Mouse (Mus musculus) ovary, adult 18-20 months (tissue): Measurements from ENCODE around the gene Dag1.

Experiments
- DNase-seq: peaks from one replicate; pipeline ENCODE4 v3.0.0; 2022; ENCODE audit warnings: low spot score, mixed read lengths

The Dag1 gene

DNA sequence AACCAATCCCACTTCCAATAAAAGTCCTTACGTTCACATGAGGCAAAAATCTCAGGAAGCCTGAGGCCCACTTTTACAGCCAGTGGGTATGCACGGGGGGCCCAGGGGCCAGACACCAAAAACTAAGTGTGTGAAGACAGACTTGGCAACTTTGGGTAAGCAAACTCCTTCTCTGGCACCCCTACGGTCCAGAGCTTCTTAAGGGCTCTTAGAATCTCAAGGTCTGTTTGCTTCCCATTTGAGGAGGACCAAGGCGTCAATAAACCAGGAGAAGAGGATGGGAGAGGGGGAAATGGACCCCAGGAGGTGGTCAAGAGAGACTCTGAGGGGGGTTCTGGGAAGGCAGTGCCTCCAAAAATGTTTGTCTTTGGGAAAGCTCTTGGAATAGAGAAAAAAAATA is 9.7 kb upstream of the Dag1 start:
- DNase-seq = no peak

DNA sequence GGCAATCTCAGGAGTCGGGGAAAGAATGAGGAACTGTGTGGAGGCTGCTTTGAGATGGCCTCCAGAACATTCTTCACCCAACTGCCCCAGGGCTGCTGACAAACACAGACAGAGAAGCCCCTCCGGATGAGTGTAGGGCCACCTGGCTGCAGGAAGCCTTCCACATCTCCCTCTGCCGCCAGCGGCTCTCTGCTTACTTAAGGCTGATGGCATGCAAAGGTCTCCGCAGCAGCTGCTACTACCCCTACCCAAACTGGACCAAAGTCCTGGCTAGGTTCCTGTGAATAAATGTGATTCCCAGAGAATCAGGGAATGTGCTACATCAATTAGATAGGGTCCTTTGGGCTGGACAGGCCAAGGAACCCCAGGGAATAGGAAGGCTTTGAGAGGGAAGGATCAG is 8.9 kb upstream of the Dag1 start:
- no peak for DNase-seq

DNA sequence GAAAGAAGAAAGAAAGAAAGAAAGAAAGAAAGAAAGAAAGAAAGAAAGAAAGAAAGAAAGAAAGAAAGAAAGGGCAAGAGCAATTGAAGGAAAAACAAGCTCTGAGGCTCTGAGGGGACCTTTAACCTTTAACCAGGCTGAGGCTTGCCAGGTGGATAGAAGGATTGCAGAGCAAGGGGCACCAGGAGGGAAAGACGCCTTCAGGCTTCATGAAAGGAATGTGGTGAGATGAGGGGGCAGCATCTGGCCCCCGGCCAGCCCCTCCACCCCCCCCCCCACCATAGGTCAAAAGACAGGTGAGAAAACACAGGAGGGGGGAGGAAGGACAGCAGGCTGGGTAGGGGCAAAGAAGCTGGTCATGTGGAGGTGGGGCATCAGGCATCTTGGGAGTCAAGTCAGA is 8.2 kb upstream of the Dag1 start:
- DNase-seq = no peak

DNA sequence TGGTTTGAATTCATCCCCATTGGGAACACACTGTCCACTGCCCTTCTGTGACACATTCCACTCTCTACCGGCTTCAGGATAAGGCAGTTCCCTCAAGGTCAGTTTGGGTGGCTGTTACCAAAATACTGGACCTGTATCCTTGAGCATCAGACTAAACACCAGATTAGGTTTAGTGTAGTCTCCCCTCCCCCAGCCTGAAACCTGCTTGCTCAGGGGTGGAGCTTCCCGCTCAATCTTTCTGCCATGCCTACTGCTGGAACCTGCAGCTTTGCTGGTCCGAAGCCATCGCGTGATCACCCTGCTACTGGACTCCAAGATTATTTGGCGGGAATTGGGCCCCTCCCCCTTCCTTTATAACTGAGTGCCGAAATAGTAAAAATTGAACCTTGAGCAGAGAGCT is 4.9 kb upstream of the Dag1 start:
- DNase-seq = peak; percentile 84

DNA sequence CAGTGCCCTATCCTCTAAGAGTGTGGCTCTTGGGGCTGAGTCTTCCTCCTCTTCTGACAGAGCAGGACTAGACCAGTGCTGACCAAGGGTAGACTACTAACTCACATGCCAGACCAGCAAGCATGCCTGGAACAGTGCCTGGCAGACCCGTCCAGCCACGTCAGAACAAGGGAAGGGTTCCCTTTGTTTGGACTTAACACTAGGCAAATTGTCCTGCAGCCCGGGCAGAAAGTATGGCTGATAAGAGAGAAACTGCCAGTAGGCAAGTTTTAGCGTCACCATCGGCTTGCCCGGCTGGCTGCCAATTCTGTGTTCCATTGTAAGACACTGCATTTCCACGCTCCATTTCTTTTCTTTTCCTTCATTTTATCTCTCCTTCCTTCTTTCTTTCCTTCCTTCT is 3.9 kb upstream of the Dag1 start:
- peak; percentile 47 for DNase-seq

DNA sequence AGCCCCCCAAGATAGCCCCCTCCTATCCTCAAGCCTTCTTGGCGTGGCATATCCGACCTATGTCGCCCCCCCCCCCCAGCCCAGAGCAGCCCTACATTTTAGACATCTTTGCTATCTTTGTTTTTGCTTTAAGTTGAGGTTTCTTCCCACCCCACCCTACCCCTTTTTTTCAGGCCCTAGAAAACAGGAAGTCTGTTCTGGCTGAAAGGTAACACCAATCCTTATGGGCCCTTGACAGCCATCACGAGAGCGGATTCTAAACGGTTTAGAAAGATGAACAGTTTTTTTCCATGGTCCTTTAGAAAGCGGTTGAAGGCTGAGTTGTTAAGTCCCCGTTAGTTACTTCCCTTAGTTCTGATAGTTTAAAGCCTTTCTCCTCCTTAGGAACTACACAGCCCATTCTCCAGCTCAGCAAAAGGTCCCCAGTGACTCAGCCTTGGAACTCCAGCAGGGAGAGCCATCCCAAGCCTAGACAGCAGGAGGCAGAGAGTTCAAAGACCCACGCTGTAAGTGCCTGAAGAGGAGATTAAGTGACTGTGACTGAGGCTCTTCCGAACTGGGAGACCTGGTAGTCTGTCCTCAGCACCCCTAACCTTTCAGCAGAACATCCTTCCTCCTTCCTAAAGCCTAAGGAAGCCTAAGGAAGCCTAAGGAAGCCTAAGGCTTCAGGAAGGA is 2.6 kb upstream of the Dag1 start:
- no peak for DNase-seq

DNA sequence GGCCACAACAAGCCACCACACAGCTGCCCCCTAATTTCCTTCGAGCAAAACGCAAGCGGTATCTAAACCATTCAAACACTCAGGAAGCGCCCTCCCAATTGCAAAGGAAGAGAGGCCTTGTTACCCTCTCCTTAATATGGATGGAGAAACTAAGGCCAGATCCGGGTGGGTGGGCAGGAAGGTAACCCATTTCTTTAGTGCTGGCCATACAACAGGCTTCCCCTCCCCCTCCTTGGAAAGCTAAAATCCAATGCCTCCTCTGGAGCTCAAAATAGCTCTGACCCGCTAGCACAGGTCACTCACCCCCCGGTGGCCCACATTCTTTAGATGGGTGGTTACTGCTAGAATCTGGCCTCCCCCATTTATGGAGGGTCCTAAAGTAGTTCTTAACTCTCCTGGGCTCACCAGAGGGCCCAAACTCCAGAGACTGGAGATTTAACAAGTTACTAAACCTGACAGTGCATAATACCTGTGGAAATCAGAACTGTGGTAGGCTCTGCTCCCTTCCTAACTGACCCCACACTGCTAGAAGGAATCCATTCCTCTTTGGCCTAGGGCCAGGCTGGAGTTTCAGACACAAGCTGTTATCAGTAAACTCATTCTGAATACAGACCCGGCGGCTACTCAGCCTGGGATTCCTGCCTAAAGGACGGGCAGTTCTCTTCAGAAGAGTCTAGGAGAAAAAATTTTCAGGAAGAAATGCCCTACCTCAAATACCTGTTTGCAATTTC is 598 bp upstream of the Dag1 start:
- DNase-seq = peak; percentile 64

DNA sequence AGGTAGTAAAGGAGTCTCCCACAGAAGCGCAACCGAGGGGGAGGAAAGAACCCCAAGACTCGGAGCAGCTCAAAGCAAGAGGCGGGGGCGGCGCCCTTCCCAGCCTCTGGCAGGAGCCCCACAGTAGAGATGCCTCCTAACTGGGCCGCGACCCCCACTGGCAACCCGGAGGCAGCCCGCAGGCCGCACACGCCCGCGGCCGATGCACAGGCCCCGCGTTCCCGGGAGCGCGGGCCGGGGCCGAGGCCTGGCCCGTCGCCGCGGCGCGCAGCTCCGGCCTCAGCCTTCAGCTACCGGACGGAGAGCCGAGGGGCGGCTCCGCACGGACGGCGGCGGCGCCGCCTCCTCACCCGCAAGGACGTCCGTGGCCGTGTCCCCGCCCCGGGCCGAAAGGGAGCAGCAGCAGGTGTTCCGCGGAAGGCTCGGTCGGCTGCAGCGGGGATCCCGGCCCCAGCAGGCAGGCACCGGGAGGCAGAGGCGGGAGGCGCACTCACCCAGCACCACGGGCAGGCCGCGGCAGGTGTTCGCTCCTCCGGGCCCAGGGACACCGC is 552 bp downstream of the Dag1 start:
- DNase-seq = no peak

DNA sequence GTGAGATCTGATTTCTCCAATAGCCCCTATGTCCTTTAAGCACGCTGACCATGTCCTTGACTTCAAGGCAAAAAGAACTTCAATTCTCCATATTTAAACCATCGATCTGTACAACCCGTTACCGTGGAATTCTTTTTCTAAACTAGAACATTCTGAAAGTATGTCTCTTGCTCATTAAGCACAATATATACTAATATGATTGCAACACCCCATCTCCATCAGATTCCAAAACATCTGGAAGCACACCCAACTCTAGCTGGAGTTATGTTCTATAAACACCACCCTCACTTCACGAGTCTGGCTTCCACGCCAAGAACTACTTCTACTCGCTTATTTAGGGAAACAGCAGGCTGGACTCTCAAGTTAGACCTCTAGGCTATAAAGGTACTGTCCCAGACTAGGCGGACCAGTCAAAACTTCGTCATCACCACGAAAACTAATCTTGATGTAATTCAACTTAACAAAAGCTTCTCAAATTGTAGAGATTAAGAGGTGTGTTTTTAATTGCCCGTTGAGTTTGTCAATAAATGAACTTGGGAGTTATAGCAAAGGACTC is 1.2 kb downstream of the Dag1 start:
- DNase-seq = no peak

DNA sequence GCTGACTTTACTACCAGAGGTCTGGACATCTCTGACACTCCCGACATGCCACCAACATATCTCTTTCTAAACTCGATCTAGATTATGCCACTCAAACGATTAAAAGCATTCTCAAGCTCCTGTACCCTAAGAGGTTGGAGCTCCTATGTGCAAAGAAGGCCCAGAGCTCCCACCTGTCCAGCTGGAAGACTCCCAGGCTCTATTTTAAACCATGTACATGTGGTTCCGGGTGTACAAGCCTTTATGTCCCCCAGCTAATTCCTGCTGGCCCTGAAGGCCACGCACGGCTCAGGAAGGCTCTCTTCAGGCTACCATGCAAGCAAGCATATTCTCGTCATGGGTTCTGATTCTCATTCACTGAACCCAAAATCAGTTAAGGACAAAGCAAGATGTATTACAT is 1.9 kb downstream of the Dag1 start:
- DNase-seq = no peak

DNA sequence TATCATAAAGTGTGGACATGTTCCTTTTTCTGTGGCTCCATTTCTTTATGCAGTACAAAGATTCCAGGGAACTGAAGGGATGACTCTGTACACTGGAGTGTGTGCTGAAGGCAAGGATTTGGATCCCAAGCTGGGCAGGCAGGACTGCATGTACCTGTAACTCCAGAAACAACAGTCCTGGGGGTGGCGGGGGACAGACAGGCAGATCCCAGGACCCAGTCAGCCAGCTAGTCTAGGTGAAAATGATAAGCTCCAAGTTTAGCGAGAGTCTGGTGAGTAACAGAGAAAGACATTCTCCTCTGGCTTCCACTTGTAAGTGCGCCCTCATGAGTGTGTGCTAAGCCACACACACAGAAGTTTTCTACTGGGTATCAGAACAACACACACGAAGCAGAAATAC is 3.2 kb downstream of the Dag1 start:
- DNase-seq = no peak

DNA sequence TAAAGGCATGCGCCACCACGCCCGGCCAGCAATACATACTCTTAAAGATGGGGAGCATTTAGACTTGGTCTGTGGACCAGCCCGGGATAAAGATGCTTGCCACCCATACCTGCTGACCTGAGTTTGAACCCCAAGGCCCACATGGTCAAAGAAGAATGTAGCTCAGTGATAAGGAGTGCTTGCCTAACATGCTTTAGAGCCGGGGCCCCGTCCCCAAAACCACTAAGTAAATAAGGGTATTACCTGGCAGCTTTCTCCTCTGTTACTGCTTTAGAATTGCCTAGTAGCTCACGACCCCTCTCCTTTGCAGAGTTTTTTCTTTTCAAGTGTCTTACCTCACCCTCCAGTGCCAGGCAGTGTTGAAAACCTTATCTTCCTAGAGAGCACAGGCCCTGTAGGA is 11.0 kb downstream of the Dag1 start:
- DNase-seq = no peak

DNA sequence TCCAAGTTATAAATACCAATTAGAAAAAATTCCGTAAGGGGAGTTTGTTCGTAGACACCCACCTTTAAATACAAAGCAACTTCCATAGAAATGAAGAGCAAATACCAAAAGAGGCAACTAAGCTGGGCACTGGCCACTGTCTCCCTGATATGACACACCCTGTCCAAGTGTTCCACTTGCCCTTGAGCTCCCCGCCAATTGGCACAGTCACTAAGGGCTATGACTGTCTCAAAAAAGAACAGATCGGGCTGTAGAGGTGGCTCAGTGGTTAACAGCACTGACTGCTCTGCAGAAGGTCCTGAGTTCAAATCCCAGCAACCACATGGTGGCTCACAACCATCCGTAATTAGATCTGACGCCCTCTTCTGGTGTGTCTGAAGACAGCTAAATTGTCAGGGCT is 11.9 kb downstream of the Dag1 start:
- no peak for DNase-seq

DNA sequence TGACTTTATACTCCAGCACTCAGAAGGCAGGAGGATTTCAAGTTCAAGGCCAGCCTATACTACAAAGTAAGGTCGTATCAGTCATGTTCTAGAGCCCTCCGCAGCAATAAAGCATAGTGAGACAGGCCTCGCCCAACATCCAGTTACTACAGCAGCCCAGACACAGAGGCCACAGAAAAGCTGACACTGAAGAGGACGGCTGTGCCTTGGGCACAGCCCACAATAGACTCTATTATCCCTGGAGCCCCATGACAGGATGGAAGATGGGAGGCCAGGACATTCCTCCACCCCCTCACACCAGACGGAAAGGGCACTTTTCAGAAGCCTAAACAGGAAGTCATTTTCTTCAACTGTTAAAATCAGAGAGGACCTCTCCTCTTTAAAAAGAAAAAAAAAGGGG is 14.8 kb downstream of the Dag1 start:
- DNase-seq = no peak

DNA sequence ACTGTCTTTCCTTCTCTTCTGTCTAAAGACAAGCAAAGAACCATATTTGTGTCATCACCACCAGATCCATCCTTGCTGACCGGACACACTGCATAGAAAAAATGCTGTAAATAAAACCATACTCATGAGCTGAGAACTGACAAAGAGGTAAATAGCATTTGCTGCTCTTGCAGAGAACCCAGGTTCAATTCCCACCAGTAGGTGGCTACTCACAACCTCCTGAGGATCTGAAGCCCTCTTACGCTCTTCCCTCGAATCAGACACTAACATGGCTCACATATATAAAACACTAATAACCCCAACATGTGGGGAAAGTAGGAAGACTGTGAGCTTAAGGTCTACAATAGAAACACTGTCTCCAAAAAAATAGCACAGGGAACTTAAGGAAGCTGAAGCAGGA is 18.8 kb downstream of the Dag1 start:
- DNase-seq = no peak

DNA sequence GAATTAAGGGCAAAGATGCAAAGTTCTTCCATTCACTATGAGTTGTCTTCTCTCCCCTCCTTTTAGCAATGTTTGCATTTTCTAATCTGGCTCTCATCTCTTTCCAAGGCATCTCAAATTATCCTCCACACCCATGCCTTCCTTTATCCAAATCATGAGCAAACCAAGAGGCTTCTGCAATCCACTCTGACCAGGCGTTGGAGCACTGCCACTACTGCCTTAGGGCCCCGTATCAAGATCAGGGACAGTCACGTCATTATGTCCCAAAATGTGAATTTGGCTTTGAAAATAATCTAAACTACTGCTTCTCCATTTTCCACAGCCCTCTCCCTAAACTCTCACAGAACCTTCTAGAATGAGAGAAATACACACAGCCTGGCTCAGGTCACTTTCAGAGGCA is 19.2 kb downstream of the Dag1 start:
- no peak for DNase-seq

DNA sequence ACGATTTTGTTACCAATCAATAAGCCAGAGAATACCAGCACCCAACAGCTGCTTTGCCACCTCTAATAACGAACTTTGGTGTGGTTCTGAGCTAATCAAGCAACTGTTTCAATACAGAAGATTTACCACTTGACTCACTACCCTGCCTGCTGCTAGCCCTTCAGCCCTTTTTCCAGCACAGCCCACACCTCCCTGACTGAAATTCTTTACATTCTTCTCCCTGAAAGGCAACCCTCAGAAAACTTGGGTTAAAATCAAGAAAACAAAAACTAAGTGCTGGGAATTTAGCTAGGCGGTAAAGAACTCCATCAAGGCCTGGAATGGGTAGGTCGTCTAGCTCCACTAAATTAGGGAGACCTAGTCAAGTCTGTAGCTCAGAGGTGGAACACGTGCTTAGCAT is 23.8 kb downstream of the Dag1 start:
- DNase-seq = no peak

DNA sequence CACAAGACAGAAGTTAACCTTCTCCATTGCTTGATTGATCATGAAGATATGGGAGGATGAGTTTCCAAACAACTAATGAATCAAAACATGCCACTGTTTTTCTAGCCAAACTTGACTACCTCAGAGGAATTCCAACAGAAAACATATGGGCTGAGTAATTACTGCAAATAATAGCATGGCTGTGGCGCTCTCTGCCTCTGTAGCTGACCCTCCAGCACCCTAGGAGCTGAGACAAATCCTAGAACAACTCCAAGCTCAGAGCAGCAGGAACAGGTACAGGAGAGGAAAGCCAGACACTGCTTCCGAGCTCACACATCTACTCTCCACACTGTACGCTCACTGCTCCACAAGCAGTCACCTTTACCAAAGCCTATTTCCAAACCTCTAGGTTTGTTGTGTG is 24.9 kb downstream of the Dag1 start:
- DNase-seq = no peak

DNA sequence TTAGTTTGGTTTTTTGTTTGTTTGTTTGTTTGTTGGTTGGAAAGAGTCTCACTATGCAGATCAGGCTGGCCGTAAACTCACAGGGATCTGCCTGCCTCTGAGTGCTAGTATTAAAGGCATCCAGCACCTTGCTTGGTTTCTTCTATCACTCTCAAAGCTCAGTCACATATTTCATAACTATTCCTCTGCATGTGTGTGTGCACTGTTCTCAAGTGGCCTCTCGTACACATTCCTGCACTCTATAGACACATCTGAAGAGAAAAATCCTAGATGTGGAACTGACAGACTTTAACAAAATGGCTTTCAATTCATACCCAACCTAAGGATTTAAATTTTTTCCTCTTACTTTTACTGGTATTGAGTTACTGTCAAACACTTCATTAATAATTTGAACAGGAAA is 25.4 kb downstream of the Dag1 start:
- no peak for DNase-seq

DNA sequence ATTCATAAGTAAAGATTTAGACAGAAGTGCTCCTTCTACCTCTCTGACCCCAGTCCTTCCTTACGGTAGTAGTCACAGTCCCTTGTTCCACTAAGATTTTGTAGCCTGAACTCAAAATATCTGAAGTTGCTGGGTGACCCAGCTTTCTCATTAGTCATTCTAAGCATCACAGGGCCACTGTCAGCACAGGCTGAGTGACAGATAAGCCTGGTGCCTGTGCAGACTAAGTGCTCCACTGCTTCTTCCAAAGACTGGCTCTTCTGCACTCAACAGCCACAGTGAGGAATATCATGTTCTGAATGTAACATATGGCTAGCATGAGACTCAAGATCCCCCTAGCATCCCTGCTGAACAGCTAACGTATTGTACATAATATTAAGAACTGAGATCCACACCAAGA is 29.1 kb downstream of the Dag1 start:
- DNase-seq = no peak

DNA sequence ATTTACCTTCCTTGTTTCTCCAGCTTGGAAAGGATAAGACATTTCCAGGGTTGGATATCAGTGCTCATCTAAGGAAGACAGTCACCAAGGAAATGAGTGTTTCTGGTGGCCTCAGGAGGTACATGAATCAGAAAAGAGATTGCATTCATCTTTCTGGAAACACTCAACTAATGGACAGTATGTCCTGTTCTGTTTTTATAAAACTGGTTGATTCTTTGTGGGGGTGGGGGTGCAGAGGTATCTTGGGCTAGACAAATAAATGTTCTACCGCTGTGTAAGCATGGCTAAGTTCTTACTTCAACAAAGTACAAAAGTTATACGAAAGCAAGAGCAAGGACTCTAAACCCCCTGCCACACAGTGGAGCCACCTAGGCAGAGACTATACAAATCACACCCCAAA is 30.9 kb downstream of the Dag1 start:
- no peak for DNase-seq

DNA sequence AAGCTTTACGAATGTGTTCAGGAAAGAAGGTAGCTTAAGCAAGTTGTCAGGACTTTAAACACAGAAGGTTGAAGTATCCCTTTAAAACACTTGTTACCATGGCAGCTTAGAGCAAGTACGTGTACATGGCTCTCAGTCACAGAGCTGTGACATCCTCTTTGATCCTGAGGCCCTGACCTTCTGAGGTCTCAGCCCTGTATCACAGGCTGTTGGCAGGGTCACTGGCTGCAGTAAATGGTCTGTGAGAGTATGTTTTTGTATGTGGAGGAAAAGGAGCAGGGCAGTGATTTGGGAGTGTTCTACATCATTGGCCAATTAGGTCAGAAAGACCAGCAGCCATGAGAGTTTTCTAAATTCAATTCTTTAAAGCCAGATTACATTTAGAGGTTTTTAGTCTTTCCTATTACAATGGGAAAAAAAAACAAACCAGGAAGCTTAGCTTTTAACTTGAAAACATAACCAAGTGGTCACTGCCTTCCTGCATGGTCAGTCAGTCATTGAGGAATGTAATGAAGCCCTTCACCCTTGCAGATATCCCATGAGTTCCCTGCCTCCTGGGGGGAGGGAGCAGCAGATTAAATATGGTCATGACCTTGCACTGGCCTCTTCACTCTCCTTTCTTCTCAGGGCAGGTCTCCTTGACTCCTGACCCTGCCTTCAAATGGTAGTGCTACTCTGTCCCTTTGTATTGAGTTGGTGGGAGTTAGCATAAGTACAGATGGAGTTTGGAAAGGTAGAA is 35.7 kb downstream of the Dag1 start:
- no peak for DNase-seq

DNA sequence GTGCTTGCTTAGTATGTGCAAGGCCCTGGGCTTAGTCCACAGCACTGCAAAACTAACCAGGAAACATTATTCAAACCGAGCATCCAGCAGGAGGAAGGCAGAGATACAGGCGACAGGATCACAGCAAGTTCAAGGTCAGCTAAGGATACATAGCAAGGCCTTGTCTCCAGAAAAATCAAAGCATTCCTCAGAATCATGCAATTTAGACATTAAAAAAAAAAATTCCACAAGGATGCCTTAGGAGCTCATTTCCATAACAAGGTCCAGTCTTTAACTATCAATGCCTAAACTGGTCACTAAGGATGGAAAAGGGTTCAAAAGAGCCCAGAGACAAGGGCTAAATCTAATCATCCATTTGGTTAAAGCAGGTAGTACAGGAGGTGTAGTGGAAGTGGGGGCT is 38.6 kb downstream of the Dag1 start:
- DNase-seq = no peak
